Mouse (Mus musculus): ENCODE data around the gene Sparcl1.
A peak's percentile ranks its signal among the peaks of the same experiment; 100 is the strongest.

The Sparcl1 gene

GRCm38 (mm10) chr5:104062773-104063551 is 50.6 kb downstream of the Sparcl1 start:
- no peak for DNase-seq (ENCODE audit: low spot score in 2 of 2)

GRCm38 (mm10) chr5:104061936-104062772 is 51.4 kb downstream of the Sparcl1 start:
- DNase-seq (ENCODE audit: low spot score in 2 of 2): peak in 1 of 2 experiments; percentile 35

- no peak for DNase-seq (ENCODE audit: low spot score in 2 of 2)
These were observed 53.1 kb downstream of the Sparcl1 start for GRCm38 (mm10) chr5:104060429-104060828.

GRCm38 (mm10) chr5:104059628-104060027 is 53.9 kb downstream of the Sparcl1 start:
- DNase-seq (ENCODE audit: low spot score in 2 of 2): no peak

GRCm38 (mm10) chr5:104058021-104058420 is 55.5 kb downstream of the Sparcl1 start:
- DNase-seq (ENCODE audit: low spot score in 2 of 2): peak in 1 of 2 experiments; percentile 42

- DNase-seq (ENCODE audit: low spot score in 2 of 2): no peak
These were observed 57.2 kb downstream of the Sparcl1 start for GRCm38 (mm10) chr5:104056295-104056694.

- no peak for DNase-seq (ENCODE audit: low spot score in 2 of 2)
These were observed 57.7 kb downstream of the Sparcl1 start for GRCm38 (mm10) chr5:104055816-104056215.

- DNase-seq (ENCODE audit: low spot score in 2 of 2): no peak
These were observed 58.6 kb downstream of the Sparcl1 start for GRCm38 (mm10) chr5:104054938-104055337.

- DNase-seq (ENCODE audit: low spot score in 2 of 2): no peak
These were observed 60.6 kb downstream of the Sparcl1 start for GRCm38 (mm10) chr5:104052956-104053355.

- no peak for DNase-seq (ENCODE audit: low spot score in 2 of 2)
These were observed 65.4 kb downstream of the Sparcl1 start for GRCm38 (mm10) chr5:104048139-104048538.

GRCm38 (mm10) chr5:104047200-104048105 is 66.1 kb downstream of the Sparcl1 start:
- peak; percentile 15 to 16 for DNase-seq (ENCODE audit: low spot score in 2 of 2)

GRCm38 (mm10) chr5:104046256-104047199 is 67.0 kb downstream of the Sparcl1 start, which contains the start of gene Nudt9:
TSS of gene Nudt9 (plus strand) at chr5:104046306.
- peak; percentile 96 to 97 for DNase-seq (ENCODE audit: low spot score in 2 of 2)

GRCm38 (mm10) chr5:104043704-104044103 is 69.8 kb downstream of the Sparcl1 start:
- DNase-seq (ENCODE audit: low spot score in 2 of 2): no peak

- no peak for DNase-seq (ENCODE audit: low spot score in 2 of 2)
These were observed 70.6 kb downstream of the Sparcl1 start for GRCm38 (mm10) chr5:104042906-104043305.

GRCm38 (mm10) chr5:104039154-104039932 is 74.2 kb downstream of the Sparcl1 start:
- DNase-seq (ENCODE audit: low spot score in 2 of 2): peak; percentile 45 to 50

GRCm38 (mm10) chr5:104036686-104037085 is 76.8 kb downstream of the Sparcl1 start:
- DNase-seq (ENCODE audit: low spot score in 2 of 2): no peak

GRCm38 (mm10) chr5:104035824-104036223 is 77.7 kb downstream of the Sparcl1 start:
- DNase-seq (ENCODE audit: low spot score in 2 of 2): no peak

GRCm38 (mm10) chr5:104035066-104035465 is 78.5 kb downstream of the Sparcl1 start:
- no peak for DNase-seq (ENCODE audit: low spot score in 2 of 2)

GRCm38 (mm10) chr5:104032434-104033097 is 81.0 kb downstream of the Sparcl1 start:
- DNase-seq (ENCODE audit: low spot score in 2 of 2): no peak

Data from urinary bladder, postnatal 36 days (tissue).